ENCODE assay signal across 9 mouse cellular contexts in genomic region chr10:105774382-105774781, GRCm38 (mm10).
A peak's percentile ranks its signal among the peaks of the same experiment; 100 is the strongest.
DNase-seq lines count a peak whose midpoint lies in the region; ATAC-seq and TF ChIP-seq lines count a peak whose summit lies in the region.
"Had no signal": no experiment of that assay in that cellular context is flagged by ENCODE, and none has a peak within 500 bp of the region (broad histone marks: within the 10 kb centered on the region; RNA-seq: fewer than 3 reads in every experiment).

No protein-coding gene starts in this region.

- H3K9ac ChIP-seq in MEL (ENCODE audit: control insufficient read depth, low read depth, low read length, poor library complexity, severe bottlenecking): no peak overlapping the region
- no peak overlapping the region for H3K9ac ChIP-seq in forebrain, embryonic 13.5 days
- no peak overlapping the region for H3K9ac ChIP-seq in hindbrain, embryonic 11.5 days (ENCODE audit: low read depth, low read length)
- H3K9ac ChIP-seq in lung, embryonic 14.5 days: no peak overlapping the region
- H3K9ac ChIP-seq: limb, embryonic 12.5 days had no signal

- TF ChIP-seq RAD21 in MEL (IDR thresholded peaks at IDR 0.05; ENCODE audit: low read depth, low read length): peak; percentile 72

- H3K27me3 ChIP-seq in MEL (ENCODE audit: control insufficient read depth in 1 of 2, insufficient read depth in 2 of 2, low read length in 2 of 2): no peaks in the 10 kb centered on the region
- H3K27me3 ChIP-seq in forebrain, embryonic 13.5 days: no peaks in the 10 kb centered on the region
- H3K27me3 ChIP-seq in hindbrain, embryonic 11.5 days (ENCODE audit: control insufficient read depth, insufficient read depth, low read length): no peaks in the 10 kb centered on the region
- no peaks in the 10 kb centered on the region for H3K27me3 ChIP-seq in lung, embryonic 14.5 days (ENCODE audit: insufficient read depth, low read length)
- H3K27me3 ChIP-seq: limb, embryonic 12.5 days had no signal

- H3K27ac ChIP-seq in MEL (ENCODE audit: control insufficient read depth, low read depth, low read length): no peak overlapping the region
- H3K27ac ChIP-seq in forebrain, embryonic 13.5 days: no peak overlapping the region
- no peak overlapping the region for H3K27ac ChIP-seq in hindbrain, embryonic 11.5 days (ENCODE audit: low read depth, low read length)
- no peak overlapping the region for H3K27ac ChIP-seq in lung, embryonic 14.5 days (ENCODE audit: low read depth)
- H3K27ac ChIP-seq: limb, embryonic 12.5 days had no signal

- no peaks in the 10 kb centered on the region for H3K36me3 ChIP-seq in MEL (ENCODE audit: control insufficient read depth in 1 of 2, insufficient read depth in 2 of 2, low read length in 2 of 2)
- no peaks in the 10 kb centered on the region for H3K36me3 ChIP-seq in forebrain, embryonic 13.5 days (ENCODE audit: poor library complexity, severe bottlenecking)
- no peaks in the 10 kb centered on the region for H3K36me3 ChIP-seq in hindbrain, embryonic 11.5 days (ENCODE audit: control insufficient read depth, insufficient read depth, low read length)
- H3K36me3 ChIP-seq in lung, embryonic 14.5 days (ENCODE audit: insufficient read depth): no peaks in the 10 kb centered on the region
- H3K36me3 ChIP-seq: limb, embryonic 12.5 days had no signal

- 15% methylated on average over 6 of the region's 6 CpGs for WGBS in forebrain, embryonic 13.5 days
- WGBS in hindbrain, embryonic 11.5 days: 13% methylated on average over 6 of the region's 6 CpGs
- 10% methylated on average over 6 of the region's 6 CpGs for WGBS in lung, embryonic 14.5 days

- no peak overlapping the region for H3K4me3 ChIP-seq in MEL (ENCODE audit: control insufficient read depth in 1 of 2, insufficient read depth in 1 of 2, low read depth in 2 of 2, low read length in 2 of 2)
- H3K4me3 ChIP-seq in forebrain, embryonic 13.5 days: no peak overlapping the region
- no peak overlapping the region for H3K4me3 ChIP-seq in hindbrain, embryonic 11.5 days (ENCODE audit: low read depth, low read length)
- no peak overlapping the region for H3K4me3 ChIP-seq in lung, embryonic 14.5 days (ENCODE audit: low read depth, low read length)
- H3K4me3 ChIP-seq: limb, embryonic 12.5 days had no signal

- ATAC-seq in forebrain, embryonic 13.5 days: peak; percentile 91
- ATAC-seq in hindbrain, embryonic 11.5 days (ENCODE audit: low FRiP score): peak; percentile 74; the same call in 1 of the 2 replicates
- peak; percentile 60; the same call in 1 of the 2 replicates for ATAC-seq in lung, embryonic 14.5 days (ENCODE audit: insufficient read depth)

- peak; percentile 71 for DNase-seq in MEL (ENCODE audit: low read depth, low spot score)
- peak; percentile 29 for DNase-seq in c-Kit-positive CD71-negative TER-119-negative erythroid progenitor cells, embryonic 14.5 days (ENCODE audit: low read depth)
- DNase-seq in hindbrain, embryonic 11.5 days (ENCODE audit: low spot score): peak; percentile 80
- peak; percentile 59 to 77 for DNase-seq in layer of hippocampus, adult 8-10 months (ENCODE audit: low spot score in 2 of 2)
- DNase-seq in lung, embryonic 14.5 days: peak; percentile 89
- peak; percentile 48 for DNase-seq in ovary, postnatal 14 days (ENCODE audit: low spot score)
- peak; percentile 72 for DNase-seq in urinary bladder, postnatal 14 days (ENCODE audit: low spot score)

- no peak overlapping the region for H3K4me2 ChIP-seq in forebrain, embryonic 13.5 days
- no peak overlapping the region for H3K4me2 ChIP-seq in hindbrain, embryonic 11.5 days (replicated peaks; ENCODE audit: low read depth, low read length)
- no peak overlapping the region for H3K4me2 ChIP-seq in lung, embryonic 14.5 days
- H3K4me2 ChIP-seq: limb, embryonic 12.5 days had no signal

- no peak for TF ChIP-seq POLR2A in MEL (IDR thresholded peaks at IDR 0.05; ENCODE audit: control insufficient read depth in 1 of 2, insufficient read depth in 1 of 2, low read depth in 1 of 2, low read length in 2 of 2, poor library complexity in 1 of 2)

- H3K4me1 ChIP-seq in MEL (ENCODE audit: control insufficient read depth in 1 of 2, insufficient read depth in 2 of 2, low read length in 2 of 2): no peaks in the 10 kb centered on the region
- no peaks in the 10 kb centered on the region for H3K4me1 ChIP-seq in forebrain, embryonic 13.5 days
- H3K4me1 ChIP-seq in hindbrain, embryonic 11.5 days (replicated peaks; ENCODE audit: control insufficient read depth, insufficient read depth, low read length): no peaks in the 10 kb centered on the region
- no peaks in the 10 kb centered on the region for H3K4me1 ChIP-seq in lung, embryonic 14.5 days (ENCODE audit: insufficient read depth)
- H3K4me1 ChIP-seq: limb, embryonic 12.5 days had no signal

- TF ChIP-seq EP300 in MEL (IDR thresholded peaks at IDR 0.05; ENCODE audit: low read depth in 1 of 2, low read length in 2 of 2): no peak

- H3K9me3 ChIP-seq in MEL (replicated peaks; ENCODE audit: insufficient read depth, low read length): no peaks in the 10 kb centered on the region
- H3K9me3 ChIP-seq in forebrain, embryonic 13.5 days (replicated peaks): no peaks in the 10 kb centered on the region
- H3K9me3 ChIP-seq in hindbrain, embryonic 11.5 days (ENCODE audit: control insufficient read depth, low read length): no peaks in the 10 kb centered on the region
- no peaks in the 10 kb centered on the region for H3K9me3 ChIP-seq in lung, embryonic 14.5 days (ENCODE audit: low read depth, low read length)
- H3K9me3 ChIP-seq: limb, embryonic 12.5 days had no signal

- peak; percentile 63 to 75 (median 74) for TF ChIP-seq CTCF in MEL (IDR thresholded peaks at IDR 0.05 in 2 of 3, conservative IDR thresholded peaks at IDR 0.05 in 1 of 3; ENCODE audit: control insufficient read depth in 1 of 3, insufficient read depth in 1 of 3, low read depth in 2 of 3, low read length in 3 of 3, poor library complexity in 1 of 3, severe bottlenecking in 1 of 3)
- TF ChIP-seq CTCF in lung, embryonic 14.5 days (IDR thresholded peaks at IDR 0.05; ENCODE audit: low read depth): peak; percentile 82

- H3K79me2 ChIP-seq in MEL (ENCODE audit: control insufficient read depth, insufficient read depth, low read length, poor library complexity): no peaks in the 10 kb centered on the region

TF ChIP-seq in MEL, 35 proteins besides CTCF, POLR2A, EP300 and RAD21:
- TF ChIP-seq ZC3H11A (IDR thresholded peaks at IDR 0.05; ENCODE audit: low read depth, low read length): peak; percentile 50
- TF ChIP-seq ZNF384 (IDR thresholded peaks at IDR 0.05; ENCODE audit: low read depth, low read length): peak; percentile 74
- no peak for TF ChIP-seq BHLHE40 (IDR thresholded peaks at IDR 0.05; ENCODE audit: borderline replicate concordance, low read depth, low read length)
- peak; percentile 67 for TF ChIP-seq SMC3 (IDR thresholded peaks at IDR 0.05; ENCODE audit: low read depth, low read length)

Comparison
In these comparisons a context has a peak if more than half of its experiments do, and no peak if none do; other contexts are left out.
1. DNase-seq: peak in every context shown above with its lines; median percentile 89 in lung, embryonic 14.5 days; 80 in hindbrain, embryonic 11.5 days; 72 in urinary bladder, postnatal 14 days; 71 in MEL; 68 in layer of hippocampus, adult 8-10 months; 48 in ovary, postnatal 14 days; 29 in c-Kit-positive CD71-negative TER-119-negative erythroid progenitor cells, embryonic 14.5 days.